Mouse (Mus musculus) CH12.LX (cell line): ENCODE data around the gene Lypd3. TPM values are rescaled to one million over a fixed set of nuclear protein-coding genes. Genes with fewer than 3 reads are reported as not detected.
A peak's percentile ranks its signal among the peaks of the same experiment; 100 is the strongest.

Source experiments
- DNase-seq: peaks from one replicate; pipeline ENCODE4 v3.0.0-alpha.2; 2013; ENCODE audit errors: extremely low read depth
- H3K27ac ChIP-seq: 2 replicates; pipeline ENCODE4 v1.5.1; 2012; ENCODE audit warnings: low read depth, mild to moderate bottlenecking, control low read depth, moderate library complexity; ENCODE audit not compliant: insufficient read depth
- H3K27me3 ChIP-seq: replicated peaks from 2 replicates; pipeline ENCODE3; 2012; ENCODE audit warnings: inconsistent platforms
- H3K36me3 ChIP-seq, 2 experiments: replicated peaks in 1 of 2; 2 replicates each; pipeline versions ENCODE3 to v1.6.1; 2012; ENCODE audit warnings: inconsistent platforms in 1 of 2, low read length in 1 of 2, mild to moderate bottlenecking in 1 of 2, mixed read lengths in 1 of 2, moderate library complexity in 1 of 2; ENCODE audit not compliant: control insufficient read depth in 1 of 2, insufficient read depth in 1 of 2
- H3K4me1 ChIP-seq, 2 experiments: 2 replicates each; pipeline ENCODE4 v1.6.1; 2012; ENCODE audit warnings: inconsistent platforms in 1 of 2, moderate library complexity in 1 of 2; ENCODE audit not compliant: insufficient read depth in 2 of 2, control insufficient read depth in 1 of 2
- H3K4me2 ChIP-seq: 2 replicates; pipeline ENCODE4 v1.6.1; 2012; ENCODE audit warnings: low read depth, mild to moderate bottlenecking, control low read depth; ENCODE audit not compliant: poor library complexity, insufficient read depth, severe bottlenecking
- H3K4me3 ChIP-seq, 3 experiments: fragments of 150-350 bp in 1 of 3; sonication (generic) in 1 of 3; replicated peaks in 1 of 3; 2 replicates each; pipeline versions ENCODE3 to v1.5.1; 2011 to 2012; ENCODE audit warnings: low read depth in 2 of 3, low read length in 2 of 3, mild to moderate bottlenecking in 2 of 3, moderate library complexity in 2 of 3, control low read depth in 1 of 3, improper control_type of control experiment in 1 of 3, inconsistent platforms in 1 of 3, mixed read lengths in 1 of 3; ENCODE audit not compliant: poor library complexity in 1 of 3
- H3K79me2 ChIP-seq: replicated peaks from 2 replicates; pipeline ENCODE4 v1.6.1; 2012; ENCODE audit warnings: mild to moderate bottlenecking, moderate library complexity; ENCODE audit not compliant: control insufficient read depth, poor library complexity, insufficient read depth, severe bottlenecking; ENCODE audit errors: extremely low read depth
- H3K9ac ChIP-seq: 2 replicates; pipeline ENCODE4 v1.6.1; 2012; ENCODE audit warnings: low read depth, mild to moderate bottlenecking, control low read depth, moderate library complexity; ENCODE audit not compliant: insufficient read depth
- H3K9me3 ChIP-seq: replicated peaks from 2 replicates; pipeline ENCODE3; 2012; ENCODE audit warnings: low read length, inconsistent platforms, mixed read lengths
- CHD1 ChIP-seq: IDR thresholded peaks from 2 replicates; pipeline ENCODE4 v1.6.1; 2012; ENCODE audit warnings: low read depth, low read length, improper control_type of control experiment, inconsistent platforms
- CHD2 ChIP-seq: IDR thresholded peaks from 2 replicates; pipeline ENCODE4 v1.6.1; 2011; ENCODE audit warnings: low read length, improper control_type of control experiment
- ELF1 ChIP-seq: IDR thresholded peaks from 2 replicates; pipeline ENCODE4 v1.6.1; 2014; ENCODE audit warnings: low read depth, mild to moderate bottlenecking, inconsistent platforms, low read length, improper control_type of control experiment
- EP300 ChIP-seq: IDR thresholded peaks from 2 replicates; pipeline ENCODE4 v1.6.1; 2011; ENCODE audit warnings: low read length, improper control_type of control experiment
- IRF4 ChIP-seq: IDR thresholded peaks from 2 replicates; pipeline ENCODE4 v1.6.1; 2014; ENCODE audit warnings: low read depth, mild to moderate bottlenecking, inconsistent platforms, low read length, improper control_type of control experiment
- JUN ChIP-seq: IDR thresholded peaks from 2 replicates; pipeline ENCODE4 v1.6.1; 2011; ENCODE audit warnings: low read depth, mild to moderate bottlenecking, low read length, improper control_type of control experiment, moderate library complexity; ENCODE audit not compliant: insufficient read depth
- JUND ChIP-seq: conservative IDR thresholded peaks from 2 replicates; pipeline ENCODE4 v1.6.1; 2011; ENCODE audit warnings: low read depth, low read length, improper control_type of control experiment
- MAZ ChIP-seq: IDR thresholded peaks from 2 replicates; pipeline ENCODE4 v1.6.1; 2012; ENCODE audit warnings: low read depth, mild to moderate bottlenecking, inconsistent platforms, low read length, improper control_type of control experiment, moderate library complexity
- MXI1 ChIP-seq: IDR thresholded peaks from 2 replicates; pipeline ENCODE4 v1.6.1; 2011; ENCODE audit warnings: mild to moderate bottlenecking, low read depth, low read length, improper control_type of control experiment
- MYC ChIP-seq: IDR thresholded peaks from 2 replicates; pipeline ENCODE4 v1.6.1; 2011; ENCODE audit warnings: low read depth, mild to moderate bottlenecking, improper control_type of control experiment, low read length
- NELFE ChIP-seq: IDR thresholded peaks from 2 replicates; pipeline ENCODE4 v1.6.1; 2011; ENCODE audit warnings: low read depth, low read length, improper control_type of control experiment
- POLR2A ChIP-seq: IDR thresholded peaks from 2 replicates; pipeline ENCODE4 v1.6.1; 2011; ENCODE audit warnings: low read depth, mild to moderate bottlenecking, improper control_type of control experiment, low read length
- RAD21 ChIP-seq: IDR thresholded peaks from 2 replicates; pipeline ENCODE4 v1.6.1; 2011; ENCODE audit warnings: low read depth, mild to moderate bottlenecking, low read length, improper control_type of control experiment, moderate library complexity
- SIN3A ChIP-seq: IDR thresholded peaks from 2 replicates; pipeline ENCODE4 v1.6.1; 2012; ENCODE audit warnings: low read length, improper control_type of control experiment, inconsistent platforms
- SMC3 ChIP-seq: IDR thresholded peaks from 2 replicates; pipeline ENCODE4 v1.6.1; 2011; ENCODE audit warnings: low read depth, low read length, improper control_type of control experiment
- TBP ChIP-seq: conservative IDR thresholded peaks from 2 replicates; pipeline ENCODE4 v1.6.1; 2011; ENCODE audit warnings: low read depth, low read length, improper control_type of control experiment
- TCF12 ChIP-seq: IDR thresholded peaks from 2 replicates; pipeline ENCODE4 v1.6.1; 2014; ENCODE audit warnings: low read depth, mild to moderate bottlenecking, inconsistent platforms, low read length, improper control_type of control experiment
- UBTF ChIP-seq: IDR thresholded peaks from 2 replicates; pipeline ENCODE4 v1.6.1; 2012; ENCODE audit warnings: low read depth, mild to moderate bottlenecking, inconsistent platforms, low read length, improper control_type of control experiment, moderate library complexity
- USF1 ChIP-seq: IDR thresholded peaks from 2 replicates; pipeline ENCODE4 v1.6.1; 2014; ENCODE audit warnings: low read depth, mild to moderate bottlenecking, inconsistent platforms, low read length, improper control_type of control experiment
- ZKSCAN1 ChIP-seq: IDR thresholded peaks from 2 replicates; pipeline ENCODE4 v1.6.1; 2012; ENCODE audit warnings: low read depth, inconsistent platforms, low read length, improper control_type of control experiment, borderline replicate concordance
- ZNF384 ChIP-seq: IDR thresholded peaks from 2 replicates; pipeline ENCODE4 v1.6.1; 2012; ENCODE audit warnings: low read depth, low read length, improper control_type of control experiment, inconsistent platforms
- dilution Hi-C: fragments of 300-500 bp; cut with MboI; formaldehyde crosslinking; loops from 2 replicates; pipeline ENCODE4 v1.14.3; 2020; ENCODE audit warnings: low sequenced_read_pairs; ENCODE audit not compliant: extremely low pct_unique_long_range_greater_than_20kb, extremely low pct_ligation_motif_present
- in situ Hi-C: fragments of 300-500 bp; cut with MboI; formaldehyde crosslinking; loops from 3 replicates; pipeline ENCODE4 v1.14.3; 2019; ENCODE audit warnings: low sequenced_read_pairs, low pct_ligation_motif_present, low pct_unique_long_range_greater_than_20kb, mixed read lengths
- polyA plus RNA-seq: library from polyadenylated mRNA; unstranded; fragments of >175 nt; gene quantifications from 2 replicates; pipeline ENCODE4 v1.2.1, GENCODE M21; 2012; ENCODE audit warnings: low read depth; ENCODE audit not compliant: insufficient read length
- total RNA-seq, 2 experiments: library from RNA; depleted of rRNA; stranded (reverse); fragments of 300-350 nt in 1 of 2; fragments of >200 nt in 1 of 2; gene quantifications; 2 replicates each; pipeline ENCODE4 v1.2.3; 2012 to 2014

Gene Lypd3
- total and polyA plus RNA-seq, 3 experiments: not detected

GRCm38 (mm10) chr7:24610144-24610878, 26.0 kb upstream of the Lypd3 start, which contains the start of gene Phldb3:
Phldb3 (plus strand) TSS chr7:24610763.
- Histone ChIP-seq H3K27ac (no peak within 1 kb of the TSS), H3K9ac (peak within 1 kb of the TSS; percentile 81), H3K4me1 (peaks cover 7 to 32% of the 10 kb centered on the region in 2 experiments), H3K4me3 (peak within 1 kb of the TSS; percentile 67 to 72 (median 71)), H3K27me3 (no peaks in the 10 kb centered on the region), H3K9me3 (no peaks in the 10 kb centered on the region), H3K36me3 (peaks cover 0 to 34% of the 10 kb centered on the region in 2 experiments), H3K79me2 (no peaks in the 10 kb centered on the region), H3K4me2 (peak within 1 kb of the TSS; percentile 98)
- DNase-seq: no peak
- TF ChIP-seq ELF1 (peak; percentile 82), UBTF (0 out of 2 replicates have a peak, but pooled peaks have one; percentile 49), USF1 (no peak), MXI1 (peak; percentile 18; the same call in 1 of the 2 replicates), MAZ (peak; percentile 93), SIN3A (peak; percentile 54; the same call in 1 of the 2 replicates)
- dilution Hi-C loops (no loop called here), in situ Hi-C loops (no loop called here)

GRCm38 (mm10) chr7:24610879-24611494, 25.4 kb upstream of the Lypd3 start:
- TF ChIP-seq MAZ (peak; percentile 48; the same call in 1 of the 2 replicates), EP300 (no peak), MYC (no peak), RAD21 (no peak), TBP (no peak), NELFE (no peak), MXI1 (peak; percentile 18; the same call in 1 of the 2 replicates), IRF4 (no peak), CHD1 (no peak), POLR2A (peak; percentile 68), JUND (no peak), JUN (no peak), SIN3A (0 out of 2 replicates have a peak, but pooled peaks have one; percentile 1), CHD2 (no peak), ELF1 (no peak), ZNF384 (no peak), TCF12 (peak; percentile 8; the same call in 1 of the 2 replicates), ZKSCAN1 (no peak), SMC3 (no peak)
- Histone ChIP-seq H3K36me3 (peaks cover 0 to 31% of the 10 kb centered on the region in 2 experiments), H3K9ac (peak overlapping the region; percentile 81), H3K4me3 (peak overlapping the region; percentile 67 to 72 (median 71)), H3K4me2 (peak overlapping the region; percentile 98), H3K27me3 (no peaks in the 10 kb centered on the region), H3K27ac (no peak overlapping the region), H3K4me1 (peaks cover 7 to 32% of the 10 kb centered on the region in 2 experiments), H3K79me2 (no peaks in the 10 kb centered on the region), H3K9me3 (no peaks in the 10 kb centered on the region)
- DNase-seq: peak; percentile 86
- in situ Hi-C loops (no loop called here), dilution Hi-C loops (no loop called here)
